Mouse (Mus musculus): ENCODE data around the gene Acvr1b. TPM values are rescaled to one million over a fixed set of nuclear protein-coding genes. Genes with fewer than 3 reads are reported as not detected.
A peak's percentile ranks its signal among the peaks of the same experiment; 100 is the strongest.

Acvr1b gene
- total and polyA plus RNA-seq, 2 experiments from 2014 or later, result 17.4 to 80.4 TPM

GRCm38 (mm10) chr15:101196079-101196795 is 22.4 kb downstream of the Acvr1b start:
- Histone ChIP-seq H3K27me3 (ENCODE audit: insufficient read depth, low read length) (no peaks in the 10 kb centered on the region), H3K4me1 (ENCODE audit: insufficient read depth) (no peaks in the 10 kb centered on the region), H3K4me3 (ENCODE audit: low read depth, low read length) (no peak overlapping the region), H3K9me3 (ENCODE audit: low read length) (no peaks in the 10 kb centered on the region), H3K9ac (no peak overlapping the region), H3K27ac (ENCODE audit: low read depth, low read length) (no peak overlapping the region), H3K4me2 (ENCODE audit: low read depth) (no peak overlapping the region), H3K36me3 (ENCODE audit: insufficient read depth) (peaks cover 47% of the 10 kb centered on the region)
- TF ChIP-seq CTCF (IDR thresholded peaks at IDR 0.05; ENCODE audit: low read depth), result no peak
- 93% methylated on average over 8 of the region's 8 CpGs for WGBS
- DNase-seq (peak; percentile 53), ATAC-seq (no peak)

DNA sequence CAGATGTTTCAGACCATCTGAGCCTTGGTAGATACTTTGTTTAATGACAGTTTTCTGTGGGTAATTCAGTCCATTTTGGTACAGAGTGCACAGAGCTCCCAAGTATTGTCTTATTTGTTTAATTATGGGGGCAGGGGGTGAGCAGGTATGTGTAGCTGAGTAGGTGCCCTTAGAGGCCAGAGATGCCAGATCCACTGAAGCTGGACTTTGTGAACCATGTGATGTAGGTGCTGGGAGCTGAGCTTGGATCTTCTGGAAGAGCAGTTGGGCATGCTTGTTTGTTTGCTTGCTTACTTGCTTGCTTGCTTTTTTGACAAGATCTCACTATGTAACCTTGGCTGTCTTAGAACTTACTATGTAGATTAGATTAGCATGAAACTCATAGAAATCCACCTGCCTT is 23.1 kb downstream of the Acvr1b start:
- Histone ChIP-seq H3K27ac (ENCODE audit: low read depth, low read length) (no peak overlapping the region), H3K27me3 (ENCODE audit: insufficient read depth, low read length) (no peaks in the 10 kb centered on the region), H3K4me1 (ENCODE audit: insufficient read depth) (no peaks in the 10 kb centered on the region), H3K9me3 (ENCODE audit: low read length) (no peaks in the 10 kb centered on the region), H3K4me3 (ENCODE audit: low read depth, low read length) (no peak overlapping the region), H3K36me3 (ENCODE audit: insufficient read depth) (peaks cover 53% of the 10 kb centered on the region), H3K4me2 (ENCODE audit: low read depth) (no peak overlapping the region), H3K9ac (no peak overlapping the region)
- TF ChIP-seq CTCF (IDR thresholded peaks at IDR 0.05; ENCODE audit: low read depth), result no peak
- ATAC-seq (no peak), DNase-seq (no peak)

DNA sequence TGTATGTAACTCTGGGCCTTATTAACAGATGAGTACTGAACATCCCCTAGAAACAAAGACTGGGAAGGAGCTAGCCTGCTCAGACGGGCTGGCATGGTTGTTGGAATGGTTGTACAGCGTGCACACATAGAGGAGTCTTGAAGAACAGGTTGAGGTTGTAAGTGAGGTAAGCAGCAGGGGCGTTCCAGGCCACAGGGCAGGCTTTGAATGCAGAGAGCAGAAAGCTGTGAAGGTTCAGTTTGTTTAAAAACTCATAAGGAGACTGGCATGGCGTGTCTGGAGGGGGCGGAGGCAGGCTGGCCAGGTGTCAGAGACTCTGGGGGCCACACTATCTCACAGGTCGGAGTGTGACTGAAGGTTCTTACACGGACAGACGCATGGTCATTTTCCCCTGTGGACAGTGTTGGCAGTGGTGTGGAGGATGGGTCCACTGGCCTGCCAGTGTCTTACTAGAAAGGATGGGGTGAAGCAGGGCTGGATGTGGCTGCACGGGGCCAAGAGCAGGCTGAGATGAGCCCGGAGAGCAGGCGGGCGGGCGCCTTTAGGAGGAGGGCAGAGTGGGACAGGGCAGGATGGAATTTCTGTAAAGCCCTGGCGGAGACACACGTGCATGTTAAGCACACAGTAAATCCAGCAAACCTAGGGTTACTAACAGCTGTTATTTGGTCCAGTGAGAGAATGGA is 23.8 kb downstream of the Acvr1b start:
- Histone ChIP-seq H3K4me2 (ENCODE audit: low read depth) (no peak overlapping the region), H3K36me3 (ENCODE audit: insufficient read depth) (peaks cover 60% of the 10 kb centered on the region), H3K4me3 (ENCODE audit: low read depth, low read length) (no peak overlapping the region), H3K9me3 (ENCODE audit: low read length) (no peaks in the 10 kb centered on the region), H3K4me1 (ENCODE audit: insufficient read depth) (no peaks in the 10 kb centered on the region), H3K27me3 (ENCODE audit: insufficient read depth, low read length) (no peaks in the 10 kb centered on the region), H3K27ac (ENCODE audit: low read depth, low read length) (no peak overlapping the region), H3K9ac (no peak overlapping the region)
- no peak for TF ChIP-seq CTCF (IDR thresholded peaks at IDR 0.05; ENCODE audit: low read depth)
- 90% methylated on average over 15 of the region's 15 CpGs for WGBS
- no peak for DNase-seq
- peak; percentile 18; the same call in 1 of the 2 replicates for ATAC-seq

DNA sequence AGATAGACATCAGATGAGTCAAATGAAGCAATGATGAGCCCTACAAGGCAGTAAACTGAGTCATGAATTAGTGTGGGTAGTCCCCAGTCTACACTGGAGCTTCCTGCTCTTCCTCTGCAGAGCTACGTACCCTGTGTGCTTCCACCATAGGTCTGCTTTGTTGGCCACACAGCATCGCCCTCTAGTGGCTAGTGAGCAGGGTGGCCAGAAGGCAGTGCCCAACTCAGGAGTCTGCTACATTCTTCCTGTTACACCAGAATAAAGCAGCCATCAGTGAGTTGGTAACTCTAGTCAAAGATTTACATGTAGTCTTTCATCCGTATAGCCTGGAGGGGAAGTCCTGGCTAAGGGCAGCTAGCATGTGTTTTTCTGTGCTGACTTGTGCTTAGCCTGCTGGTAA is 24.4 kb downstream of the Acvr1b start:
- ATAC-seq (peak; percentile 89), DNase-seq (peak; percentile 78)
- WGBS, result 22% methylated on average over 3 of the region's 3 CpGs

GRCm38 (mm10) chr15:101198850-101199249 is 25.0 kb downstream of the Acvr1b start:
- Histone ChIP-seq H3K36me3 (ENCODE audit: insufficient read depth) (peaks cover 72% of the 10 kb centered on the region), H3K4me3 (ENCODE audit: low read depth, low read length) (no peak overlapping the region), H3K4me2 (ENCODE audit: low read depth) (no peak overlapping the region), H3K27ac (ENCODE audit: low read depth, low read length) (no peak overlapping the region), H3K9ac (no peak overlapping the region), H3K9me3 (ENCODE audit: low read length) (no peaks in the 10 kb centered on the region), H3K27me3 (ENCODE audit: insufficient read depth, low read length) (no peaks in the 10 kb centered on the region), H3K4me1 (ENCODE audit: insufficient read depth) (no peaks in the 10 kb centered on the region)
- 81% methylated on average over 14 of the region's 14 CpGs for WGBS
- DNase-seq (no peak), ATAC-seq (no peak)
- TF ChIP-seq CTCF (IDR thresholded peaks at IDR 0.05; ENCODE audit: low read depth), result peak; percentile 51; the same call in 1 of the 2 replicates

More for the DNA sequence above, 24.4 kb downstream of the Acvr1b start:
- H3K27me3 ChIP-seq (ENCODE audit: insufficient read depth, low read length), result no peaks in the 10 kb centered on the region
- peaks cover 66% of the 10 kb centered on the region for H3K36me3 ChIP-seq (ENCODE audit: insufficient read depth)
- no peak overlapping the region for H3K27ac ChIP-seq (ENCODE audit: low read depth, low read length)
- peak; percentile 93 for TF ChIP-seq CTCF (IDR thresholded peaks at IDR 0.05; ENCODE audit: low read depth)
- no peak overlapping the region for H3K4me2 ChIP-seq (ENCODE audit: low read depth)
- H3K4me1 ChIP-seq (ENCODE audit: insufficient read depth), result no peaks in the 10 kb centered on the region
- H3K9me3 ChIP-seq (ENCODE audit: low read length), result no peaks in the 10 kb centered on the region
- no peak overlapping the region for H3K4me3 ChIP-seq (ENCODE audit: low read depth, low read length)
- no peak overlapping the region for H3K9ac ChIP-seq

DNA sequence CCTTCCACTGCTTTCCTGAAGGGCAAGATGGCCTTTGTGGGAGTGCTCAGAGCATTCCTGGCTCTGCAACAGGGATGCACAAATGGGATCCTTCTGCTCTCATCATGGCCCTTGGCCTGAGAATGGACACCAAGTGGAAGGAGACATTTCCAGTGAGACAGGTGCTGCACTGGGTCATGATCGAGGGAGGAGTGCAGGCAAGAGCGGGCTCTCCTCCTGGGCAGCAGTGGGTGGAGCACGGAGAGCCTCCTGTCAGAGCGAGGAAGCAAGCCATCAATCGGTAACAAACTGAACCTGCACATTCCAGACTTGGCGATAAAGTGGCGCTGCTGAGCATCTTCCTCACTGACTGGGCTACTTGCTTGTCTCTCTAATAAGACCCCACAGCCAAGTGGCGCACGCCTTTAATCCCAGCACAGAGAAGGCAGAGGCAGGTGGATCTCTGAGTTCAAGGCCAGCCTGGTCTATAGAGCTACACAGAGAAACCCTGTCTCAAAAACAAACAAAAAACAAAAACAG is 27.0 kb downstream of the Acvr1b start:
- DNase-seq, result no peak
- peaks cover 68% of the 10 kb centered on the region for H3K36me3 ChIP-seq (ENCODE audit: insufficient read depth)
- no peaks in the 10 kb centered on the region for H3K27me3 ChIP-seq (ENCODE audit: insufficient read depth, low read length)
- H3K9ac ChIP-seq, result no peak overlapping the region
- over 99% methylated on average over 9 of the region's 9 CpGs for WGBS
- no peak overlapping the region for H3K4me3 ChIP-seq (ENCODE audit: low read depth, low read length)
- H3K27ac ChIP-seq (ENCODE audit: low read depth, low read length), result no peak overlapping the region
- TF ChIP-seq CTCF (IDR thresholded peaks at IDR 0.05; ENCODE audit: low read depth), result no peak
- ATAC-seq, result no peak
- no peaks in the 10 kb centered on the region for H3K4me1 ChIP-seq (ENCODE audit: insufficient read depth)
- no peaks in the 10 kb centered on the region for H3K9me3 ChIP-seq (ENCODE audit: low read length)
- no peak overlapping the region for H3K4me2 ChIP-seq (ENCODE audit: low read depth)

- 94% methylated on average over 3 of the region's 3 CpGs for WGBS
- no peak overlapping the region for H3K4me2 ChIP-seq (ENCODE audit: low read depth)
Measured at GRCm38 (mm10) chr15:101201414-101201813, 27.5 kb downstream of the Acvr1b start.

More at GRCm38 (mm10) chr15:101201414-101201813, 27.5 kb downstream of the Acvr1b start:
- no peak for TF ChIP-seq CTCF (IDR thresholded peaks at IDR 0.05; ENCODE audit: low read depth)
- ATAC-seq (no peak), DNase-seq (no peak)
- Histone ChIP-seq H3K27me3 (ENCODE audit: insufficient read depth, low read length) (no peaks in the 10 kb centered on the region), H3K9ac (no peak overlapping the region), H3K9me3 (ENCODE audit: low read length) (no peaks in the 10 kb centered on the region), H3K4me1 (ENCODE audit: insufficient read depth) (no peaks in the 10 kb centered on the region), H3K36me3 (ENCODE audit: insufficient read depth) (peaks cover 68% of the 10 kb centered on the region), H3K27ac (ENCODE audit: low read depth, low read length) (no peak overlapping the region), H3K4me3 (ENCODE audit: low read depth, low read length) (no peak overlapping the region)

All from forebrain, postnatal 0 days (tissue).